Mouse (Mus musculus) embryonic facial prominence, embryonic 11.5 days (tissue): ENCODE measurements at regions not wholly inside any gene's neighbourhood (a gene's known extent, or its start where the extent isn't known, plus 50 kb on each side); places are given as distances from the start of the nearest gene placed in this dataset.

Experiments used
- ATAC-seq: fragments of 200-750 bp; cut with Nextera tagmentation; replicated peaks from 2 replicates; pipeline ENCODE4 v1.8.0; 2017; ENCODE audit warnings: low read depth; ENCODE audit not compliant: insufficient number of reproducible peaks, low FRiP score, low TSS enrichment
- DNase-seq: peaks from one replicate; pipeline ENCODE4 v3.0.0-alpha.2; 2015; ENCODE audit warnings: low spot score
- H3K27ac ChIP-seq: fragments of 300-500 bp; sonication (generic); replicated peaks from 2 replicates; pipeline ENCODE4 v1.5.1; 2014; ENCODE audit warnings: mild to moderate bottlenecking, low read depth, low read length, control low read depth
- H3K27me3 ChIP-seq: fragments of 300-500 bp; sonication (generic); 2 replicates; pipeline ENCODE4 v1.6.1; 2014; ENCODE audit warnings: mild to moderate bottlenecking, low read length, moderate library complexity, mixed read lengths; ENCODE audit not compliant: control insufficient read depth, insufficient read depth
- H3K36me3 ChIP-seq: fragments of 300-500 bp; sonication (generic); replicated peaks from 2 replicates; pipeline ENCODE4 v1.6.1; 2014; ENCODE audit warnings: low read depth, mild to moderate bottlenecking, low read length, moderate library complexity, mixed read lengths; ENCODE audit not compliant: control insufficient read depth, insufficient read depth
- H3K4me1 ChIP-seq: fragments of 300-500 bp; sonication (generic); 2 replicates; pipeline ENCODE4 v1.6.1; 2014; ENCODE audit warnings: low read length, mixed read lengths; ENCODE audit not compliant: control insufficient read depth, insufficient read depth
- H3K4me2 ChIP-seq: fragments of 300-500 bp; sonication (generic); 2 replicates; pipeline ENCODE4 v1.6.1; 2014; ENCODE audit warnings: low read depth, mild to moderate bottlenecking, control low read depth, low read length, moderate library complexity
- H3K4me3 ChIP-seq: fragments of 300-500 bp; sonication (generic); 2 replicates; pipeline ENCODE4 v1.5.1; 2014; ENCODE audit warnings: low read depth, low read length, control low read depth
- H3K9ac ChIP-seq: fragments of 300-500 bp; sonication (generic); replicated peaks from 2 replicates; pipeline ENCODE4 v1.6.1; 2014; ENCODE audit warnings: mild to moderate bottlenecking, control low read depth, low read length
- H3K9me3 ChIP-seq: fragments of 300-500 bp; sonication (generic); replicated peaks from 2 replicates; pipeline ENCODE4 v1.6.1; 2016; ENCODE audit warnings: mild to moderate bottlenecking, low read length, inconsistent platforms, mixed read lengths; ENCODE audit not compliant: control insufficient read depth
- WGBS: fragments of 180-500 bp; shearing (Covaris S2); extraction: QIAGEN DNeasy Blood & Tissue Kit; methylation state at CpG from one replicate; pipeline ENCODE4 v1.1.7; 2014; 5-methylcytosine and 5-hydroxymethylcytosine counted together

- ATAC-seq (no peak), DNase-seq (no peak)
- H3K36me3 ChIP-seq = no peaks in the 10 kb centered on the region
- H3K4me2 ChIP-seq = no peak overlapping the region
- 57% methylated on average over 3 of the region's 3 CpGs for WGBS
- no peaks in the 10 kb centered on the region for H3K27me3 ChIP-seq
- H3K4me3 ChIP-seq = no peak overlapping the region
- H3K9ac ChIP-seq = no peak overlapping the region
- H3K9me3 ChIP-seq = no peaks in the 10 kb centered on the region
- H3K27ac ChIP-seq = no peak overlapping the region
- no peaks in the 10 kb centered on the region for H3K4me1 ChIP-seq
These were observed 220.1 kb upstream of the 9630041A04Rik start for GRCm38 (mm10) chr9:101641524-101641923.

DNA sequence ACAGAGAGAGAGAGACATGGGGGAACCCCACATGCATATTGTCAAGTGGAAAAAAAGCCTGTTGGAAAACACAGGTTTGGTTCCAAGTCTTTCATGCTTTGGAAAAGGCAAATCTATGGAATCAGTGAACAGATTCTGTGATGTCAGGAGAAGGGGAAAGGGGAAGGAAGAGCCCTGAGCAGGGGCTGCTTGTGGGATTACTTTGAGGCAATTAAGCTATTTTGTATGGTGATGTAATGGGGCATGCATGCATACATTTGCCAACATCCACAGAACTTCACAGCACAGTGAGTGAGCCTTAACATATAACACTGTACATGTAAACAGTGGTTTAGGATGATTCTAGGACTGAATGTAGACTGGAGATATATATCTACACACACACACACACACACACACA is 221.0 kb upstream of the 9630041A04Rik start:
- H3K4me2 ChIP-seq = no peak overlapping the region
- H3K9me3 ChIP-seq = no peaks in the 10 kb centered on the region
- ATAC-seq = no peak
- H3K4me1 ChIP-seq = no peaks in the 10 kb centered on the region
- no peak overlapping the region for H3K27ac ChIP-seq
- H3K36me3 ChIP-seq = no peaks in the 10 kb centered on the region
- no peaks in the 10 kb centered on the region for H3K27me3 ChIP-seq
- no peak overlapping the region for H3K4me3 ChIP-seq
- no peak overlapping the region for H3K9ac ChIP-seq
- no peak for DNase-seq

- no peak for DNase-seq
- H3K9me3 ChIP-seq = no peaks in the 10 kb centered on the region
- no peaks in the 10 kb centered on the region for H3K27me3 ChIP-seq
- no peaks in the 10 kb centered on the region for H3K36me3 ChIP-seq
- no peaks in the 10 kb centered on the region for H3K4me1 ChIP-seq
- H3K4me3 ChIP-seq = no peak overlapping the region
- H3K4me2 ChIP-seq = no peak overlapping the region
- ATAC-seq = no peak
- H3K27ac ChIP-seq = no peak overlapping the region
- WGBS = 78% methylated on average over 2 of the region's 2 CpGs
- H3K9ac ChIP-seq = no peak overlapping the region
These were observed 245.4 kb upstream of the 9630041A04Rik start for GRCm38 (mm10) chr9:101616261-101616660.

- H3K4me3 ChIP-seq = no peak overlapping the region
- no peaks in the 10 kb centered on the region for H3K4me1 ChIP-seq
- no peak overlapping the region for H3K27ac ChIP-seq
- no peak for DNase-seq
- no peak overlapping the region for H3K9ac ChIP-seq
- H3K9me3 ChIP-seq = no peaks in the 10 kb centered on the region
- no peaks in the 10 kb centered on the region for H3K36me3 ChIP-seq
- no peak for ATAC-seq
- WGBS = 75% methylated on average over 3 of the region's 3 CpGs
- no peaks in the 10 kb centered on the region for H3K27me3 ChIP-seq
- H3K4me2 ChIP-seq = no peak overlapping the region
These were observed 246.5 kb upstream of the 9630041A04Rik start for GRCm38 (mm10) chr9:101615176-101615575.

GRCm38 (mm10) chr9:101613933-101614332 is 247.7 kb upstream of the 9630041A04Rik start:
- no peaks in the 10 kb centered on the region for H3K27me3 ChIP-seq
- no peak for ATAC-seq
- no peaks in the 10 kb centered on the region for H3K4me1 ChIP-seq
- DNase-seq = no peak
- H3K36me3 ChIP-seq = no peaks in the 10 kb centered on the region
- no peak overlapping the region for H3K4me3 ChIP-seq
- WGBS = 68% methylated on average over 3 of the region's 3 CpGs
- no peaks in the 10 kb centered on the region for H3K9me3 ChIP-seq
- H3K9ac ChIP-seq = no peak overlapping the region
- H3K4me2 ChIP-seq = no peak overlapping the region
- no peak overlapping the region for H3K27ac ChIP-seq

GRCm38 (mm10) chr9:101613471-101613870 is 248.2 kb upstream of the 9630041A04Rik start:
- ATAC-seq (no peak), DNase-seq (no peak)
- H3K4me3 ChIP-seq = no peak overlapping the region
- H3K9ac ChIP-seq = no peak overlapping the region
- WGBS = 82% methylated on average over 2 of the region's 2 CpGs
- no peaks in the 10 kb centered on the region for H3K36me3 ChIP-seq
- no peaks in the 10 kb centered on the region for H3K4me1 ChIP-seq
- H3K4me2 ChIP-seq = no peak overlapping the region
- H3K27me3 ChIP-seq = no peaks in the 10 kb centered on the region
- no peaks in the 10 kb centered on the region for H3K9me3 ChIP-seq
- no peak overlapping the region for H3K27ac ChIP-seq

- Histone ChIP-seq H3K4me3 (no peak overlapping the region), H3K36me3 (no peaks in the 10 kb centered on the region), H3K9me3 (no peaks in the 10 kb centered on the region), H3K4me2 (no peak overlapping the region), H3K9ac (no peak overlapping the region), H3K27ac (no peak overlapping the region), H3K4me1 (no peaks in the 10 kb centered on the region), H3K27me3 (no peaks in the 10 kb centered on the region)
- DNase-seq = no peak
- no peak for ATAC-seq
- 82% methylated on average over 5 of the region's 5 CpGs for WGBS
These were observed 248.7 kb upstream of the 9630041A04Rik start for GRCm38 (mm10) chr9:101612971-101613370.

GRCm38 (mm10) chr9:101612571-101612970 is 249.1 kb upstream of the 9630041A04Rik start:
- WGBS = 83% methylated on average over 4 of the region's 4 CpGs
- Histone ChIP-seq H3K4me3 (no peak overlapping the region), H3K9me3 (no peaks in the 10 kb centered on the region), H3K4me2 (no peak overlapping the region), H3K36me3 (no peaks in the 10 kb centered on the region), H3K27me3 (no peaks in the 10 kb centered on the region), H3K9ac (no peak overlapping the region), H3K27ac (no peak overlapping the region), H3K4me1 (no peaks in the 10 kb centered on the region)
- no peak for ATAC-seq
- no peak for DNase-seq
